Mouse (Mus musculus) limb, embryonic 15.5 days (tissue): ENCODE data around the gene Epb41l1. TPM values are rescaled to one million over a fixed set of nuclear protein-coding genes. Genes with fewer than 3 reads are reported as not detected.

Experiments used
- ATAC-seq: fragments of 200-750 bp; cut with Nextera tagmentation; 2 replicates; pipeline ENCODE4 v1.8.0; 2017; ENCODE audit warnings: low read depth, moderate TSS enrichment; ENCODE audit not compliant: insufficient number of reproducible peaks, low FRiP score, low TSS enrichment
- H3K27ac ChIP-seq: fragments of 300-500 bp; sonication (generic); 2 replicates; pipeline ENCODE4 v1.5.1; 2015; ENCODE audit warnings: moderate library complexity, mild to moderate bottlenecking, inconsistent platforms
- H3K27me3 ChIP-seq: fragments of 300-500 bp; sonication (generic); 2 replicates; pipeline ENCODE4 v1.6.1; 2015; ENCODE audit warnings: inconsistent platforms
- H3K36me3 ChIP-seq: fragments of 300-500 bp; sonication (generic); 2 replicates; pipeline ENCODE4 v1.6.1; 2015; ENCODE audit warnings: inconsistent platforms
- H3K4me1 ChIP-seq: fragments of 300-500 bp; sonication (generic); 2 replicates; pipeline ENCODE4 v1.6.1; 2015; ENCODE audit warnings: inconsistent platforms
- H3K4me2 ChIP-seq: fragments of 300-500 bp; sonication (generic); 2 replicates; pipeline ENCODE4 v1.6.1; 2015; ENCODE audit warnings: mild to moderate bottlenecking, inconsistent platforms
- H3K4me3 ChIP-seq: fragments of 300-500 bp; sonication (generic); 2 replicates; pipeline ENCODE4 v1.5.1; 2015; ENCODE audit warnings: mild to moderate bottlenecking, inconsistent platforms
- H3K9ac ChIP-seq: fragments of 300-500 bp; sonication (generic); 2 replicates; pipeline ENCODE4 v1.6.1; 2015; ENCODE audit warnings: inconsistent platforms
- H3K9me3 ChIP-seq: fragments of 300-500 bp; sonication (generic); 2 replicates; pipeline ENCODE4 v1.6.1; 2016; ENCODE audit warnings: inconsistent platforms
- WGBS: fragments of 180-500 bp; shearing (Covaris S2); methylation state at CpG from one replicate; pipeline ENCODE4 v1.1.7; 2015; 5-methylcytosine and 5-hydroxymethylcytosine counted together
- polyA plus RNA-seq: library from polyadenylated mRNA; unstranded; fragments of >200 nt; fragmentation: Nextera tagmentation; extraction: Ambion mirVana; gene quantifications from 2 replicates; pipeline ENCODE4 v1.2.1, GENCODE M21; 2015

The Epb41l1 gene
- polyA plus RNA-seq, 1 experiment from 2014 or later = 3.1 TPM

DNA sequence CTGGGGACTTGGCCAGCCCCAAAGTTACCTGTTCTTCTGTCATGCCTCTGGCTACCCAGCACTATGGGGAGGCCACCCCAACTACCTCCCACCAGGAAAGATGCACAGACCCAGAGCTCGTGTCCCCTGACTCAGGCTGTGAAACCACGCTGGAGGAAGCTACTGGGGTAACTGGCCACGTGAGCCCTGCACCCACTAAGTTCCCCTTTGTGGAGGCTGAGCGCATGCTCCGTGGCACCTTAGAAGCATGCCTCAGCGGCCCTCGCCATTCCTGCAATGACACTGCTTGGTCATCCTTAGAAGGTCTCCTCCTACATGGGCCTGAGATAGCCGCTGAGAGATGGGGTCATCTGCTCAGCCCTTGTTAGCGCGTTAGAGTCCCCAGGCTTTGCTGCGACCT is 102.3 kb downstream of the Epb41l1 start:
- Histone ChIP-seq H3K4me1 (no peaks in the 10 kb centered on the region), H3K27me3 (no peaks in the 10 kb centered on the region), H3K9me3 (no peaks in the 10 kb centered on the region), H3K4me2 (no peak overlapping the region), H3K4me3 (no peak overlapping the region), H3K36me3 (peaks cover 71% of the 10 kb centered on the region), H3K9ac (no peak overlapping the region), H3K27ac (no peak overlapping the region)
- peak; percentile 5; the same call in 1 of the 2 replicates for ATAC-seq
- 86% methylated on average over 11 of the region's 11 CpGs for WGBS

DNA sequence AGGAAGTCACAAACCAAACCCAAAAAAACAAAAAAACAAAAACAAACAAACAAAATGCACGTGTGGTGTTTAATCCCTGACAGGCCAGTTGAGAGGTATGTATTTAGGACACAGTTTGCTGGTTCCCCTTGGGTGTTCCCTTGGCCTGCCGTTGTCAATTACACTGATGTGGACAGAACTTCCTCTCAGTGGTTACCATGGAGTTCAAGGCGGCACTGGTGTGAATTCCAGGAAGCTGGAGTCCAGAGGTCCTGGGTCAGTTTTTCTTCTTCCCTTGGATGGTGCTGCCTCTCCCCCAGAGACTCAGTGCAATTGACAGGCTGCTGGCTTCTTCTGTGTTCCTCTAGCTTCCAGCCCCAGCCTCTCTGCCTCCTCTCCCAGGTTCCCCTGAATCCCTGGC is 103.4 kb downstream of the Epb41l1 start:
- H3K36me3 ChIP-seq = peaks cover 65% of the 10 kb centered on the region
- no peak overlapping the region for H3K9ac ChIP-seq
- H3K9me3 ChIP-seq = no peaks in the 10 kb centered on the region
- no peak for ATAC-seq
- no peaks in the 10 kb centered on the region for H3K27me3 ChIP-seq
- WGBS = 45% methylated on average over 3 of the region's 3 CpGs
- H3K27ac ChIP-seq = no peak overlapping the region
- no peak overlapping the region for H3K4me2 ChIP-seq
- no peak overlapping the region for H3K4me3 ChIP-seq
- no peaks in the 10 kb centered on the region for H3K4me1 ChIP-seq

DNA sequence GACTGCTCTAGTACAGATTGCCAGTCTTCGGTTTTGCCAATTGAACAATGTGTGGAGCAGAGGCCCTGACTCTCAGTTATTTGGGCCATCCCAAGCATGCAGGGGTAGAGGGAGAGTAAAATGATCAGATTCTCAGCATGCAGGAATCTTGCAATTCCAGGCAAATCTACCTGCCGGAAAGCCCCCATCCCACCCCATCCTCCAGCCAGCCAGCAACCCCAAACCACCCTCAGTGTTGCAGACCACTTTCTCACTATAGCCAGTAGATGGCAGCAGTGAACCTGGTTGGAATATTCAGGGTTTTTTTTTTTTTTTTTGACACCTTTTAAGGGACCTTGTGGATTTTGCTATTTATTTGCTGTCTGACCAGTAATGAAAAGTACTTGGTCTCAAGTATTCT is 109.0 kb downstream of the Epb41l1 start:
- H3K27ac ChIP-seq = no peak overlapping the region

DNA sequence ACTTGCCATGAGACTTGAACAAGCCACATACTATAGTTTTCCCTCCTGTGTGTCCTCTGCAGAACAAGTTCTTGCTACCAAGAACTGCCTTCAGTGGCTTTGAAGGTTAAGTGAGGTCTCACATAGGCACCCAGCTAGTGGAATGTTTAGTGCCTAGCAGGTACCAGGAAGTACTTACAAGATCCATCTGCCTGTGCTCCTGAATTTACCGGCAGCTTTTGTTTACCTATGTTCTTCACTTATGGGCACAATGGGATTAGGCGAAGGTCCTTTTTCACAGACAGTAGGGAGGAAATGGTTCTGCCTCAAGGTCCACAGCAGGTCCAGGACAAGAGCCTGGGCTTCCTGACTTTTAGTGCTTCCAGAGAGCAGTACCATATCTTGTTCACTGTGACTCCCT is 112.5 kb downstream of the Epb41l1 start:
- no peak overlapping the region for H3K27ac ChIP-seq
- H3K4me2 ChIP-seq = no peak overlapping the region
- no peaks in the 10 kb centered on the region for H3K4me1 ChIP-seq
- H3K27me3 ChIP-seq = no peaks in the 10 kb centered on the region
- H3K9ac ChIP-seq = no peak overlapping the region
- no peak overlapping the region for H3K4me3 ChIP-seq
- no peak for ATAC-seq
- peaks cover 35% of the 10 kb centered on the region for H3K36me3 ChIP-seq
- 72% methylated on average over 2 of the region's 2 CpGs for WGBS
- H3K9me3 ChIP-seq = no peaks in the 10 kb centered on the region

More for the DNA sequence above, 109.0 kb downstream of the Epb41l1 start:
- no peak overlapping the region for H3K9ac ChIP-seq
- no peak overlapping the region for H3K4me3 ChIP-seq
- ATAC-seq = no peak
- 43% methylated on average over 2 of the region's 2 CpGs for WGBS
- peaks cover 45% of the 10 kb centered on the region for H3K36me3 ChIP-seq
- H3K4me1 ChIP-seq = no peaks in the 10 kb centered on the region
- no peak overlapping the region for H3K4me2 ChIP-seq
- H3K27me3 ChIP-seq = no peaks in the 10 kb centered on the region
- no peaks in the 10 kb centered on the region for H3K9me3 ChIP-seq

DNA sequence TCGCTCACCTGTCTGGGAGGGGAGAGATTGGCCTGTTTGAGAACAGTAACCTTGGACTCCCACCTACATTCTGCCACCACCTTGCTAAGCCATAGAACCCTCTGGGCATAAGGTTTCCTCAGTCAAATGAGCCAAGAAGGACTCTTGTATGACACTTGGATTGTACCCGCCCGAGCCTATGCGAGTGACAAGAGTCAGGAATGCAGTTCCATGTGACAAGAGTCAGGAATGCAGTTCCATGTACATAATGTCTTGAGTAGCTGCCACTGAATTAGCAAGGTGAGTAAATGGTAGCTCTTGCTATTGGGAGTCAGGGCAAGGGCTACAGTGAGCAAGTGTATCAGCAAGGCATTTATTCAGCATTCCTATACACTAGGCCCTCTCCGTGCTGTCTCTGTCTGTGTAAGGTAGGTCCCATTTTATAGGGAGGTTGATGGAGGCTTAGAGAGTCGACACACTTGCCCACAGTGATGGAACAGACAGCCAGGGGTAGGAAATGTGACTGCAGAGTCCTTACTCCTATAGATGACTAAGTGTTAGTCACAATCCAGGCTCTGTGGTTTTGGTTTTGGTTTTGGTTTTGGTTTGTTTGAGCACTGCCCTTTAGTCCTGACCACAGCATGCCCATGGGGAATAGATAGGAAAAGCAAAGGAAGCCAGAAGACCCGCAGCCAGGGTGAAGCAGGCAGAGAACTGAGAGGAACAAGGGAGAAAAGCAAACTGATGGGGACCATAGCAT is 118.3 kb downstream of the Epb41l1 start:
- Histone ChIP-seq H3K9ac (no peak overlapping the region), H3K9me3 (no peaks in the 10 kb centered on the region), H3K4me3 (no peak overlapping the region), H3K27me3 (no peaks in the 10 kb centered on the region), H3K27ac (no peak overlapping the region), H3K4me2 (no peak overlapping the region), H3K4me1 (no peaks in the 10 kb centered on the region), H3K36me3 (peaks cover 43% of the 10 kb centered on the region)
- ATAC-seq = no peak
- 76% methylated on average over 7 of the region's 7 CpGs for WGBS

DNA sequence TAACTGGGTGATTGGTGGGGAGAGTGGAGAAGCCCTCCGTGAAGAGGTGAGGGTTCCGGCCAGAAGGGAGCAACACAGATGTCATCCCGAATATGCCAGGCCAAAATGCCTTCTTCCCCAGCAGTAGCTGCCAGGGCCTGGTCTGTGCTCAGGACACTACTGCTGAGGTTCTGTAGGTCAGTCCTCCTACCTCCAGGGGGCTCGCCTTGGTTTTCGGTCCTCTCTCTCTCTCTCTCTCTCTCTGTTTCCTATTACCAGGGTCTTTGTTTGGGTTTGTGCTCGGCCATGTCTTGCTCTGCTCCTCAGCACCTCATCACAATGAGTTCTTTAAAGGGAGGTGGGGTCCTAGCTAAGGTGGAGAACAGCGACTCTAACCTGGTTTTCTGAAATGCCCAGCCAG is 120.3 kb downstream of the Epb41l1 start:
- Histone ChIP-seq H3K9me3 (no peaks in the 10 kb centered on the region), H3K27me3 (no peaks in the 10 kb centered on the region), H3K27ac (no peak overlapping the region), H3K4me1 (no peaks in the 10 kb centered on the region), H3K9ac (no peak overlapping the region), H3K4me3 (no peak overlapping the region), H3K4me2 (no peak overlapping the region), H3K36me3 (peaks cover 38% of the 10 kb centered on the region)
- 81% methylated on average over 7 of the region's 7 CpGs for WGBS
- no peak for ATAC-seq

DNA sequence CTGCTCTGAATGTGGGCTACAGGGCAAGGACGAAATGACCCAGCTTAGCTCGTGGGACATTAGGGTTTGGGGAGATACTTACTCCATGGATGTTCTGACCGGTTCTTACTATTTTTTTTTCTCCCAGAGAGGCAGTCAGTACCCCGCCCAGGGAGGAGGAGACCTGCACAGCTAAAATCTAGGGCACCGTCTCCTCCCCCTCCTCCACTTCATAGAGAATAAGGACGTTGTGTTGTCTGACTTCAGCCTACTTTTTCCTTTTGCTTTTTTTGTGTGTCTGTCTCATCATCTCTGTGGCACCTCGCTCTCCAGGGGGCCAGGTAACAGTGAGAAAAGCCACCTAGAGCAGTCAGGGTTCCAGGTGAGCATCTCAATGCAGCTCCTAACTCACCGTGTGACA is 121.7 kb downstream of the Epb41l1 start:
- no peaks in the 10 kb centered on the region for H3K27me3 ChIP-seq
- H3K36me3 ChIP-seq = peaks cover 29% of the 10 kb centered on the region
- WGBS = 72% methylated on average over 8 of the region's 8 CpGs
- H3K27ac ChIP-seq = no peak overlapping the region
- H3K4me2 ChIP-seq = no peak overlapping the region
- H3K9me3 ChIP-seq = no peaks in the 10 kb centered on the region
- no peak overlapping the region for H3K9ac ChIP-seq
- no peak overlapping the region for H3K4me3 ChIP-seq
- peaks cover 4% of the 10 kb centered on the region; the same call in 1 of the 2 replicates for H3K4me1 ChIP-seq
- ATAC-seq = no peak

DNA sequence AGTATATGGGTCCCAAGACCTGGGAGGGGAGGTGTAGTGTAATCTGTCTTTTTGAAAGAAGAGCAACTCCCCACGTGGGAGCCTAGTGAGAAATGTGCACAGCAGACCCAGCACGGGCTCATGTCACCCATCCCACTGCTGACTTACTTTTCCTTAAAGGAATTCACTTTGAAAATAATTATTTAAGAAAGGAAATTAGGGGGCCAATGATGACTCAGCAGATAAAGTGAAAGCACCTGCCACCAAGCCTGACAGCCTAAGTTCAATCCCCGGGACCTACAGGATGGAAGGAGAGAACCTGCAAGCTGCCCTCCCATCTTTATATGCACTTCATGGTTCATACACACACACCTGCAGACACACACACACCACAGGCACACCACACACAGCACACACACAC is 123.1 kb downstream of the Epb41l1 start:
- 66% methylated on average over 3 of the region's 3 CpGs for WGBS
- H3K9ac ChIP-seq = no peak overlapping the region
- H3K27me3 ChIP-seq = no peaks in the 10 kb centered on the region
- peaks cover 12% of the 10 kb centered on the region for H3K4me1 ChIP-seq
- no peak overlapping the region for H3K27ac ChIP-seq
- no peak for ATAC-seq
- no peaks in the 10 kb centered on the region for H3K9me3 ChIP-seq
- peaks cover 20% of the 10 kb centered on the region for H3K36me3 ChIP-seq
- H3K4me3 ChIP-seq = no peak overlapping the region
- H3K4me2 ChIP-seq = no peak overlapping the region

DNA sequence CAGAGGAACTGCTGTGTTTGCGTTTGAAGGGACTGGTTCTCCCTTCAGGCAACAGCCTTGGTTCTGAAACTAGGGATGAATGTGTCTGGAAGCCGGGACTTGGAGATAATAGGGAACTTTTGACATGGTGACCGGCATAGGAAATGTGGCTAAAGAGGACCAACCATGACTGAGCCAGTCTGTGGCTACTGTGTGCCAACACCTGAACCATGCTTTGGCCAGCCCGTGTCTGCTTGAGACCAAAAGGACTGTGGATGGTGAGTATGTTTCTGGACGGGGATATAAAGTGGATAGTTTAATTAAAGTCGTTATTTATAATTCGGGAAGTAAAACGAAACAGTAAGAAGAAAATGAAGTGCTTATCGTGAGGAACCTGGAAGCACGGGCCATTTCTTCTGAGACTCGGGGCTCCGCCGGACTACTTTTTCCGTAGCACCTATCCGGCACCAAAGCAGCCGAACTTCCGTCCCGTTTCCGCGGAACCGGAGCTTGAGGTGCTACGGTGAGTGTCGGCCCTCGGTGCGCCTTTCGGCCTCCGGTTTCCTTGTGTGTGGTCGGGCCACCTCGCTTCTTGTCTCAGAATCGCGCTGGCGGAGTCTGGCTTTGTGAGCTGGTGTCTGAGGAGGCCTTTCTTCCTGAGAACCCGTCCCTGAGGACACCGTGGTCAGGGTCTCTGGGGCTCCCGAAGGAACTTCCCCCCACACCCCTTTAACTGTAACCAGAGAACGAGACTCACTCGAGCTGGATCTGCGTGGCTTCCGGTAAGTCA is 126.6 kb downstream of the Epb41l1 start, which contains the start of gene Aar2:
Aar2 (plus strand) TSS at position 462 of the 769 bp plus-strand sequence.
- no peaks in the 10 kb centered on the region for H3K9me3 ChIP-seq
- peak within 1 kb of the TSS; percentile 66 for H3K4me2 ChIP-seq
- no peaks in the 10 kb centered on the region for H3K27me3 ChIP-seq
- H3K4me1 ChIP-seq = peaks cover 12% of the 10 kb centered on the region
- H3K36me3 ChIP-seq = peaks cover 15% of the 10 kb centered on the region
- 5% methylated on average over 39 of the region's 39 CpGs for WGBS
- peak within 1 kb of the TSS; percentile 68 for H3K27ac ChIP-seq
- ATAC-seq = no peak
- peak within 1 kb of the TSS; percentile 78 for H3K9ac ChIP-seq
- H3K4me3 ChIP-seq = peak within 1 kb of the TSS; percentile 82

DNA sequence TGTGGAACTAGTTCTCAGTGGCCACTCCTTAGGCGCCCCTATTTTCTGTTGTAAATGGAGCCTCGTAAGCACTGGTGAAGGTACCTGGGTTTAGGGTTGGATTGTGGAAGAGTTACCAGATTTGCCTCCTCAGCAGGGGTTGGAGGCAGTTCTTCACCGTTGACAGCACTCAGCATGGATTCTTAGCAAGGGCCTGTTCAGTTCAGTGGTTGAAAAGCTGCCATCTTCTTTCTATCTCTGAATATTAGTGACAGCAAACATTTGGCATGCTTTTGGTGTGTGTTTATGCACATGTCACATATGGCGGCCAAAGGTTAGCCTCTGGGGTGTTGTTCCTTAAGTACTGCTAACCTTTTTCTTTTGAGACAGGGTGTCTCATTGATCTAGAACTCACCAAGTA is 131.7 kb downstream of the Epb41l1 start:
- H3K9ac ChIP-seq = no peak overlapping the region
- no peak overlapping the region for H3K4me2 ChIP-seq
- H3K27me3 ChIP-seq = no peaks in the 10 kb centered on the region
- peaks cover 54% of the 10 kb centered on the region for H3K36me3 ChIP-seq
- peaks cover 8% of the 10 kb centered on the region for H3K4me1 ChIP-seq
- no peaks in the 10 kb centered on the region for H3K9me3 ChIP-seq
- ATAC-seq = no peak
- WGBS = 90% methylated on average over 4 of the region's 4 CpGs
- H3K4me3 ChIP-seq = no peak overlapping the region
- H3K27ac ChIP-seq = no peak overlapping the region

DNA sequence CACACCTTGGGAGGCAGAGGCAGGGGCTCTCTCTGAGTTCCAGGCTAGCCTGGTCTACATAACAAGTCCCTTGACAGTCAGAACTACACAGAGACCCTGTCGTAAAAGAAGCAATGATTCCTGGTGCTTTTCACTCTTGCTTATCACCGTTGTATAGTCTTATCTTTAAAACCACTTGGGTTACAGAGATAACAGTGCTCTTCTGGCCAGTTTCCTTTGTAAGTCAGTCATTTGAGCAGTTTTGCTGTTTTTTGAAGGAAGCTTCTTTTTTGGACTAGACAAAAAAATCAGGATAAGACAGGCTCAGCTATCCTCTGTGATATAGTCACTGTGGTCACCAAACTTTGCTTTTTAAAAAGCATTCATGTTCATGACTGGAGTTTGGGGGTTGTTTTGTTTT is 141.1 kb downstream of the Epb41l1 start:
- peaks cover 57% of the 10 kb centered on the region for H3K36me3 ChIP-seq
- H3K27me3 ChIP-seq = no peaks in the 10 kb centered on the region
- H3K4me1 ChIP-seq = peaks cover 4% of the 10 kb centered on the region; the same call in 1 of the 2 replicates
- no peak overlapping the region for H3K4me3 ChIP-seq
- H3K4me2 ChIP-seq = no peak overlapping the region
- H3K27ac ChIP-seq = no peak overlapping the region
- WGBS = 83% methylated on average over 2 of the region's 2 CpGs
- no peaks in the 10 kb centered on the region for H3K9me3 ChIP-seq
- no peak for ATAC-seq
- H3K9ac ChIP-seq = no peak overlapping the region

DNA sequence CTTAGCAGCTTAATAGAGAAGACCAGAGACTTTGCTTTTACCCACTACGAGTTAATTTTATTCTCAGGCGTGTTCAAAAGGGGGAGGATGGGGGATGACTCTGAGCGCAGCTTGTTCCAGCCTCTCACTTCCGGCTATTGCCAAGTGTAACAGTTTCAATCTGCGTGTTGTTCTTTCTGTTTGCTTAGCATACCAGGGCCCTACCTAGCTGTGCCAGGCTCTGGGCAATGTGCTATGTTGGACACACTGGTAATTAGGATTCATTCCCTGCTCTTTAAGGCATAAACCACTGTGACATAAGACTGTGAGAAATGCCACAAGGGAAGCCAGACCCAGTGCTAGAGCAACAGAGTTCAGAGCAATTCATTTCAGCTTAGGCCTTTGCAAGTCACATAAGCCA is 142.8 kb downstream of the Epb41l1 start:
- H3K36me3 ChIP-seq = peaks cover 57% of the 10 kb centered on the region
- no peaks in the 10 kb centered on the region for H3K27me3 ChIP-seq
- H3K4me2 ChIP-seq = no peak overlapping the region
- no peak overlapping the region for H3K4me3 ChIP-seq
- 80% methylated on average over 5 of the region's 5 CpGs for WGBS
- no peak overlapping the region for H3K9ac ChIP-seq
- no peak overlapping the region for H3K27ac ChIP-seq
- peaks cover 4% of the 10 kb centered on the region; the same call in 1 of the 2 replicates for H3K4me1 ChIP-seq
- no peaks in the 10 kb centered on the region for H3K9me3 ChIP-seq
- no peak for ATAC-seq
